Mouse (Mus musculus) spleen, adult 2 months (tissue): ENCODE data around the gene Kctd19.

Experiments
- CTCF ChIP-seq: fragments of 200-500 bp; IDR thresholded peaks from 2 replicates; pipeline ENCODE4 v1.5.1; 2011; ENCODE audit warnings: mild to moderate bottlenecking, inconsistent platforms; ENCODE audit not compliant: insufficient read depth, insufficient read length, insufficient replicate concordance; ENCODE audit errors: extremely low read depth
- POLR2A ChIP-seq: fragments of 200-500 bp; IDR thresholded peaks from 2 replicates; pipeline ENCODE4 v1.6.1; 2011; ENCODE audit warnings: low read depth, low read length, inconsistent platforms

DNA sequence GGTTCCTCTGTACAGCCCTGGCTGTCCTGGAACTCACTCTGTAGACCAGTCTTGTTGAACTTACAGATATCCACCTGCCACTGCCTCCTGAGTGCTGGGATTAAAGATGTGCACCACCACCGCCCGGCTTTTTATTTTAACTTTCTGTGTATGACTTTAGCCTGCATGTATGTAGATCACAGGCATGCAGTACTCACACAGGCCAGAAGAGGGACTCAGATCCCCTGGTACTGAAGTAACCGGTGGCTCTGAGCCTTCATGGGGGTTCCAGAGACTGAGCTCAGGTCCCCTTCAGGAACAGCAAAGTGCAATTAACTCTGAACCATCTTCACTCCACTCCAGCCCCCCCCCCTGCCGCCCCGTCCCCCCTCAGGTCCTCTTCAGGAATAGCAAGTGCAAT is 25.6 kb upstream of the Kctd19 start:
- no peak for TF ChIP-seq CTCF
- TF ChIP-seq POLR2A, result no peak
